Mouse (Mus musculus) small intestine, adult 2 months (tissue): ENCODE results near the gene Mink1.
A peak's percentile ranks its signal among the peaks of the same experiment; 100 is the strongest.

Experiments used
- CTCF ChIP-seq: fragments of 200-500 bp; IDR thresholded peaks from 2 replicates; pipeline ENCODE4 v1.5.1; 2012; ENCODE audit warnings: low read depth, mild to moderate bottlenecking, control low read depth, inconsistent platforms, low read length, moderate library complexity, mixed read lengths; ENCODE audit not compliant: insufficient replicate concordance, insufficient read length; ENCODE audit errors: extremely low read depth
- POLR2A ChIP-seq: fragments of 200-500 bp; IDR thresholded peaks from 2 replicates; pipeline ENCODE4 v1.6.1; 2012; ENCODE audit warnings: low read depth, mild to moderate bottlenecking, control low read depth, inconsistent platforms, low read length, moderate library complexity

GRCm38 (mm10) chr11:70605024-70605566 is 42.4 kb downstream of the Mink1 start:
- TF ChIP-seq CTCF, result peak; percentile 85; the same call in 1 of the 2 replicates
- TF ChIP-seq POLR2A, result no peak
